Mouse (Mus musculus): ENCODE results near the gene Vstm5. TPM values are rescaled to one million over a fixed set of nuclear protein-coding genes. Genes with fewer than 3 reads are reported as not detected.
A peak's percentile ranks its signal among the peaks of the same experiment; 100 is the strongest.

Vstm5 gene
- polyA plus RNA-seq, 1 experiment from 2014 or later = 2.0 TPM

- WGBS = 73% methylated on average over 3 of the region's 3 CpGs
- Histone ChIP-seq H3K9ac (ENCODE audit: low read length) (no peak overlapping the region), H3K9me3 (ENCODE audit: control insufficient read depth, low read length) (no peaks in the 10 kb centered on the region; the same call in 1 of the 2 replicates), H3K27me3 (ENCODE audit: control insufficient read depth, insufficient read depth, low read length) (no peaks in the 10 kb centered on the region), H3K27ac (ENCODE audit: low read depth, low read length) (no peak overlapping the region), H3K4me1 (ENCODE audit: control insufficient read depth, insufficient read depth, low read length) (0 out of 2 replicates have a peak, but pooled peaks cover 2% of the 10 kb centered on the region), H3K4me2 (no peak overlapping the region), H3K4me3 (ENCODE audit: low read depth, low read length) (no peak overlapping the region), H3K36me3 (ENCODE audit: control insufficient read depth, insufficient read depth, low read length) (no peaks in the 10 kb centered on the region)
- ATAC-seq (ENCODE audit: low FRiP score) (no peak), DNase-seq (ENCODE audit: low spot score, missing footprints) (no peak)
Measured at GRCm38 (mm10) chr9:15235986-15236385, 2.9 kb upstream of the Vstm5 start.

GRCm38 (mm10) chr9:15237516-15238296 is 1.1 kb upstream of the Vstm5 start:
- no peak for ATAC-seq (ENCODE audit: low FRiP score)
- H3K27ac ChIP-seq (ENCODE audit: low read depth, low read length) = no peak overlapping the region
- H3K27me3 ChIP-seq (ENCODE audit: control insufficient read depth, insufficient read depth, low read length) = no peaks in the 10 kb centered on the region
- no peak overlapping the region for H3K9ac ChIP-seq (ENCODE audit: low read length)
- H3K4me2 ChIP-seq = no peak overlapping the region
- H3K9me3 ChIP-seq (ENCODE audit: control insufficient read depth, low read length) = no peaks in the 10 kb centered on the region
- 52% methylated on average over 14 of the region's 14 CpGs for WGBS
- H3K4me3 ChIP-seq (ENCODE audit: low read depth, low read length) = no peak overlapping the region
- peak; percentile 78 for DNase-seq (ENCODE audit: low spot score, missing footprints)
- no peaks in the 10 kb centered on the region for H3K36me3 ChIP-seq (ENCODE audit: control insufficient read depth, insufficient read depth, low read length)
- H3K4me1 ChIP-seq (ENCODE audit: control insufficient read depth, insufficient read depth, low read length) = 0 out of 2 replicates have a peak, but pooled peaks cover 2% of the 10 kb centered on the region

GRCm38 (mm10) chr9:15238297-15238990 is 401 bp upstream of the Vstm5 start:
- Histone ChIP-seq H3K4me2 (peak overlapping the region; percentile 78), H3K27ac (ENCODE audit: low read depth, low read length) (no peak overlapping the region), H3K27me3 (ENCODE audit: control insufficient read depth, insufficient read depth, low read length) (no peaks in the 10 kb centered on the region), H3K9ac (ENCODE audit: low read length) (peak overlapping the region; percentile 68), H3K9me3 (ENCODE audit: control insufficient read depth, low read length) (no peaks in the 10 kb centered on the region), H3K4me1 (ENCODE audit: control insufficient read depth, insufficient read depth, low read length) (0 out of 2 replicates have a peak, but pooled peaks cover 2% of the 10 kb centered on the region), H3K36me3 (ENCODE audit: control insufficient read depth, insufficient read depth, low read length) (no peaks in the 10 kb centered on the region), H3K4me3 (ENCODE audit: low read depth, low read length) (peak overlapping the region; percentile 40)
- DNase-seq (ENCODE audit: low spot score, missing footprints) = peak; percentile 78
- no peak for ATAC-seq (ENCODE audit: low FRiP score)
- 65% methylated on average over 16 of the region's 16 CpGs for WGBS

- Histone ChIP-seq H3K4me3 (ENCODE audit: low read depth, low read length) (no peak overlapping the region), H3K9me3 (ENCODE audit: control insufficient read depth, low read length) (no peaks in the 10 kb centered on the region), H3K27me3 (ENCODE audit: control insufficient read depth, insufficient read depth, low read length) (no peaks in the 10 kb centered on the region), H3K4me2 (no peak overlapping the region), H3K9ac (ENCODE audit: low read length) (no peak overlapping the region), H3K27ac (ENCODE audit: low read depth, low read length) (no peak overlapping the region), H3K4me1 (ENCODE audit: control insufficient read depth, insufficient read depth, low read length) (0 out of 2 replicates have a peak, but pooled peaks cover 2% of the 10 kb centered on the region), H3K36me3 (ENCODE audit: control insufficient read depth, insufficient read depth, low read length) (no peaks in the 10 kb centered on the region)
- DNase-seq (ENCODE audit: low spot score, missing footprints) = no peak
- WGBS = 88% methylated on average over 6 of the region's 6 CpGs
- ATAC-seq (ENCODE audit: low FRiP score) = no peak
Measured at GRCm38 (mm10) chr9:15240006-15240405, 1.2 kb downstream of the Vstm5 start.

GRCm38 (mm10) chr9:15240863-15241595 is 2.2 kb downstream of the Vstm5 start:
- Histone ChIP-seq H3K4me1 (ENCODE audit: control insufficient read depth, insufficient read depth, low read length) (0 out of 2 replicates have a peak, but pooled peaks cover 2% of the 10 kb centered on the region), H3K9me3 (ENCODE audit: control insufficient read depth, low read length) (no peaks in the 10 kb centered on the region), H3K27me3 (ENCODE audit: control insufficient read depth, insufficient read depth, low read length) (no peaks in the 10 kb centered on the region), H3K9ac (ENCODE audit: low read length) (no peak overlapping the region), H3K4me3 (ENCODE audit: low read depth, low read length) (no peak overlapping the region), H3K27ac (ENCODE audit: low read depth, low read length) (no peak overlapping the region), H3K36me3 (ENCODE audit: control insufficient read depth, insufficient read depth, low read length) (no peaks in the 10 kb centered on the region), H3K4me2 (no peak overlapping the region)
- 72% methylated on average over 6 of the region's 6 CpGs for WGBS
- no peak for DNase-seq (ENCODE audit: low spot score, missing footprints)
- ATAC-seq (ENCODE audit: low FRiP score) = no peak

GRCm38 (mm10) chr9:15241596-15241939 is 2.7 kb downstream of the Vstm5 start:
- Histone ChIP-seq H3K36me3 (ENCODE audit: control insufficient read depth, insufficient read depth, low read length) (no peaks in the 10 kb centered on the region), H3K9me3 (ENCODE audit: control insufficient read depth, low read length) (no peaks in the 10 kb centered on the region), H3K4me3 (ENCODE audit: low read depth, low read length) (no peak overlapping the region), H3K27ac (ENCODE audit: low read depth, low read length) (no peak overlapping the region), H3K9ac (ENCODE audit: low read length) (no peak overlapping the region), H3K27me3 (ENCODE audit: control insufficient read depth, insufficient read depth, low read length) (no peaks in the 10 kb centered on the region), H3K4me1 (ENCODE audit: control insufficient read depth, insufficient read depth, low read length) (0 out of 2 replicates have a peak, but pooled peaks cover 2% of the 10 kb centered on the region), H3K4me2 (no peak overlapping the region)
- 52% methylated on average over 9 of the region's 9 CpGs for WGBS
- DNase-seq (ENCODE audit: low spot score, missing footprints) = peak; percentile 90
- no peak for ATAC-seq (ENCODE audit: low FRiP score)

GRCm38 (mm10) chr9:15242130-15242529 is 3.3 kb downstream of the Vstm5 start:
- H3K9ac ChIP-seq (ENCODE audit: low read length) = no peak overlapping the region
- H3K27ac ChIP-seq (ENCODE audit: low read depth, low read length) = no peak overlapping the region
- ATAC-seq (ENCODE audit: low FRiP score) (no peak), DNase-seq (ENCODE audit: low spot score, missing footprints) (no peak)
- no peaks in the 10 kb centered on the region for H3K9me3 ChIP-seq (ENCODE audit: control insufficient read depth, low read length)
- 92% methylated on average over 1 of the region's 1 CpGs for WGBS
- no peak overlapping the region for H3K4me2 ChIP-seq
- no peaks in the 10 kb centered on the region for H3K27me3 ChIP-seq (ENCODE audit: control insufficient read depth, insufficient read depth, low read length)
- H3K4me1 ChIP-seq (ENCODE audit: control insufficient read depth, insufficient read depth, low read length) = 0 out of 2 replicates have a peak, but pooled peaks cover 2% of the 10 kb centered on the region
- H3K4me3 ChIP-seq (ENCODE audit: low read depth, low read length) = no peak overlapping the region
- no peaks in the 10 kb centered on the region for H3K36me3 ChIP-seq (ENCODE audit: control insufficient read depth, insufficient read depth, low read length)

- Histone ChIP-seq H3K27ac (ENCODE audit: low read depth, low read length) (no peak overlapping the region), H3K9me3 (ENCODE audit: control insufficient read depth, low read length) (no peaks in the 10 kb centered on the region), H3K36me3 (ENCODE audit: control insufficient read depth, insufficient read depth, low read length) (no peaks in the 10 kb centered on the region), H3K27me3 (ENCODE audit: control insufficient read depth, insufficient read depth, low read length) (no peaks in the 10 kb centered on the region), H3K4me1 (ENCODE audit: control insufficient read depth, insufficient read depth, low read length) (no peaks in the 10 kb centered on the region), H3K4me2 (no peak overlapping the region), H3K4me3 (ENCODE audit: low read depth, low read length) (no peak overlapping the region), H3K9ac (ENCODE audit: low read length) (no peak overlapping the region)
- DNase-seq (ENCODE audit: low spot score, missing footprints) (no peak), ATAC-seq (ENCODE audit: low FRiP score) (no peak)
- WGBS = 83% methylated on average over 14 of the region's 14 CpGs
Measured at GRCm38 (mm10) chr9:15245319-15246075, 6.7 kb downstream of the Vstm5 start.
